Mouse (Mus musculus): ENCODE data around the gene Tsnax. TPM values are rescaled to one million over a fixed set of nuclear protein-coding genes. Genes with fewer than 3 reads are reported as not detected.

Tsnax gene
- polyA plus RNA-seq, 1 experiment from 2014 or later: 159 TPM

DNA sequence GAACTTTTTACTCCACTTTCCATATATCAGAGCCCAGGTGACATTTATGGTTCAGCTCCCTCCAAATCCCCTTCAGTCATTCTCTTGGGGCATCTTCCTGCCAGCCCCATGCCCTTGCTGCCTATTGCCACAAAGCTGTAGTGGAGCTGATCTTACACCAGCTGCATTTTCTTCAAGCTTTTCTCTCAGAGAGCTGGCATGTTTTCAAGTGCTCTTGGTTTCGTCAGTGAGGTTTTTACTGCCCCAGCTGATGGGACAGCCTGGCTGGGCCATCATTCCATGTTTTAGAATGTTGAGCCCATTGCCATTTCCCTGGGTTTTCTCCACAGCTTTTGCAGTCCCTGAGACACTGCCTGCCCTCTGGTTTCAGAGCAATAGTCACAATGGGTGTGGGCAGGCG, 17.0 kb upstream of the Tsnax start:
- Histone ChIP-seq H3K9me3 (no peaks in the 10 kb centered on the region), H3K27ac (replicated peaks) (no peak overlapping the region), H3K36me3 (no peaks in the 10 kb centered on the region), H3K27me3 (peaks cover 10% of the 10 kb centered on the region; the same call in 1 of the 2 replicates), H3K9ac (replicated peaks) (no peak overlapping the region), H3K4me1 (no peaks in the 10 kb centered on the region), H3K4me3 (no peak overlapping the region), H3K4me2 (replicated peaks) (no peak overlapping the region)
- ATAC-seq (replicated peaks): no peak
- WGBS: 72% methylated on average over 2 of the region's 2 CpGs

DNA sequence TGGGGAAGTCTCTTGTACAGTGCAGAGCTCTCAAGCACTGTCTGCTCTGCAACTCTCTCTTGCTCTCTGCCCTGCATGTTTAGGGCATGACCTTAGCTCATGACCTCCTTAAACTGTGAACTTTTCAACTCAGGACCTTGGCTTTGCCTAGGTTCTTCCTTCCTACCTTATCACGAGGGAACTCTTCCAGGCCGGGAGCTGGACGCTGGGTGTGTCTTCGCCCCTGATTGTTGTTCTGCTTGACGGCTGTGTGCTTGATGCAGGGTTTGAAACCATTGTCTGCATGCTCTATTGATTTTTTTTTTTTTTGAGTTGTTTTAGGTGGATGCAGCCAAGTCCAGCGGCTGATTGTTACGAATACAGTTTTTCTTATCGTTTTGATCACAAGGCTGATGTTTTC, 11.3 kb downstream of the Tsnax start:
- Histone ChIP-seq H3K27me3 (no peaks in the 10 kb centered on the region), H3K9me3 (no peaks in the 10 kb centered on the region), H3K36me3 (peaks cover 60% of the 10 kb centered on the region), H3K4me3 (no peak overlapping the region), H3K4me2 (replicated peaks) (no peak overlapping the region), H3K27ac (replicated peaks) (no peak overlapping the region), H3K9ac (replicated peaks) (no peak overlapping the region), H3K4me1 (no peaks in the 10 kb centered on the region)
- no peak for ATAC-seq (replicated peaks)
- 95% methylated on average over 8 of the region's 8 CpGs for WGBS

DNA sequence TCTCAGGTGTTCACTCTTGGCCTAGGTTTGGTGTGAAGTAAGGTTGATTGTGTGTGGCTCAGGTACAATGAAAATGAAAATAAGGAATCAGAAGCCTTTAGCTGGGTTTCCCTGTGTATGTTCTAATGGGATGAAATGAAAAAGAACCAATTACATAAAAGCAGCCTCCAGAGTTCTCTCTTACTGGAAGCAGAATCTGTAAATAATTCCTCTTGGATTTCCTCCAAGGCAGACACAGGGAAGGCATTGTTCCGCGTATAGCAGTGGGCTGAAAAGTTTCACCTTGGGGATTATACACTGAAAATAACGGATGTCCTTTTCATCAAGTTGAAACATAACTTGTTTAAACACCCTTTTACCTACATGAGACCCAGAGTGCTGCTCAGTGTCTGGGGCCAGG, 14.4 kb downstream of the Tsnax start:
- Histone ChIP-seq H3K9ac (replicated peaks) (no peak overlapping the region), H3K36me3 (peaks cover 84% of the 10 kb centered on the region), H3K4me3 (no peak overlapping the region), H3K27ac (replicated peaks) (no peak overlapping the region), H3K9me3 (no peaks in the 10 kb centered on the region), H3K27me3 (no peaks in the 10 kb centered on the region), H3K4me2 (replicated peaks) (no peak overlapping the region), H3K4me1 (no peaks in the 10 kb centered on the region)
- 43% methylated on average over 3 of the region's 3 CpGs for WGBS
- no peak for ATAC-seq (replicated peaks)

DNA sequence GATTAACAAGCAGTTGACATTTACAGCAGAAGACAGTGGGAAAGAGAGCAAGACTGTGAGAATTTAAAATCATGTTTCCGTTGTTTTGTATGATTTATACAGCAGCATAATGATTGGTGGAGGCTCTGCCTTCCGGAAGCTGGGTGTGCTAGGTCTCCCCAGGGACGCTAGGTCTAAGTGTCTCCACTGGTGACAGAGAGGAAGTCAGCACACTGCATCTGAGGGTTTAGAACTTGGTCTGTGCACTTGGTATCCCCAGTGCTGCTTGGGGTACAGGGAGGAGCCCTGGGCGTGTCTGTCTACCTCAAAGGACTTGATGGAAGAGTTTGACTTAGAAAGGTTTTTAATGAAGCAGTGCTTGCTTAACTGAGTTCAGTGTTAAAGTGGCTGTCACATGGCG, 16.0 kb downstream of the Tsnax start:
- no peak for ATAC-seq (replicated peaks)
- H3K4me1 ChIP-seq: no peaks in the 10 kb centered on the region
- 98% methylated on average over 5 of the region's 5 CpGs for WGBS
- H3K4me3 ChIP-seq: no peak overlapping the region
- no peak overlapping the region for H3K27ac ChIP-seq (replicated peaks)
- no peaks in the 10 kb centered on the region for H3K9me3 ChIP-seq
- H3K27me3 ChIP-seq: no peaks in the 10 kb centered on the region
- no peak overlapping the region for H3K9ac ChIP-seq (replicated peaks)
- H3K36me3 ChIP-seq: peaks cover 92% of the 10 kb centered on the region
- H3K4me2 ChIP-seq (replicated peaks): no peak overlapping the region

DNA sequence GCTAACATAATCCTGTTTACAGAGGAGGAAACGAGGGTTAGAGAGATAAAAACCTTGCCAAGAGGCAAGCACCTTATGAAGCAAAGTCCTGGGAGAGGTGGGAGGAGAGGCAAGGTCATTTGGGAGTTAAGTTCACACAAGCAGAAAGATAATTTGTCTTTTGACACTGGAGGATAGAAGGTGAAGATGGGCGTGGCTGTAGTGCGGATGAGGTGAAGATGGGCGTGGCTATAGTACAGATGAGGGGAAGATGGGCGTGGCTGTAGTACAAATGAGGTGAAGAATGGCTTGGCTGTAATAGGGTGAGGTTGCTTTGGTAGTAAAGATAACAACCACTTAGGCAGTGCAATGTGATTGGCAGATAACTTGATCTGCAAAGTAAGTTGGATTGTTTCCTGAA, 18.5 kb downstream of the Tsnax start:
- Histone ChIP-seq H3K9me3 (no peaks in the 10 kb centered on the region), H3K4me2 (replicated peaks) (no peak overlapping the region), H3K9ac (replicated peaks) (no peak overlapping the region), H3K27ac (replicated peaks) (no peak overlapping the region), H3K4me1 (peaks cover 3% of the 10 kb centered on the region; the same call in 1 of the 2 replicates), H3K27me3 (no peaks in the 10 kb centered on the region), H3K4me3 (no peak overlapping the region), H3K36me3 (peaks cover 73% of the 10 kb centered on the region)
- ATAC-seq (replicated peaks): no peak
- 85% methylated on average over 5 of the region's 5 CpGs for WGBS

DNA sequence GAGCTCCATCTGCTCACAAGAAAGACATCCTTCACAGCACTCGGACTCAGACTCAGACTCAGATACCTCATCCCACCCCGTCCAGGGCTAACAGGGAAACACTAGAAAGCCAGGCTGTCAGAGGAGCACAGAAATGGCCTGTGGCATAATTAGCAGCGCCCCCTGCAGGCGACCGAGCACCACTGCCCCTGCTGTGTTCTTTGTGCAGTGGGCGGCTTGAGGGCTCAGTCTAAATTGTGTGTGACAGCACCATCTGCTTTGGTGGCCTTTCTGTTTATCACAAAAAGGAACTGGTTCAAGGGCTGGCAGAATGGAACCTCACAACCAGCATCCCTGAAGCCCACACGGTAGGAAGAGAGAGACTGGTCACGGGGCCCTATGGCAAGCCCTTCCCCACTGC, 21.9 kb downstream of the Tsnax start:
- WGBS: 17% methylated on average over 8 of the region's 8 CpGs
- no peak overlapping the region for H3K4me3 ChIP-seq
- H3K4me1 ChIP-seq: peaks cover 3% of the 10 kb centered on the region; the same call in 1 of the 2 replicates
- H3K27ac ChIP-seq (replicated peaks): peak overlapping the region; percentile 32; the same call in 1 of the 2 replicates
- H3K9ac ChIP-seq (replicated peaks): no peak overlapping the region
- H3K9me3 ChIP-seq: no peaks in the 10 kb centered on the region
- H3K4me2 ChIP-seq (replicated peaks): no peak overlapping the region
- H3K27me3 ChIP-seq: no peaks in the 10 kb centered on the region
- peaks cover 56% of the 10 kb centered on the region for H3K36me3 ChIP-seq
- peak; percentile 67 for ATAC-seq (replicated peaks)

DNA sequence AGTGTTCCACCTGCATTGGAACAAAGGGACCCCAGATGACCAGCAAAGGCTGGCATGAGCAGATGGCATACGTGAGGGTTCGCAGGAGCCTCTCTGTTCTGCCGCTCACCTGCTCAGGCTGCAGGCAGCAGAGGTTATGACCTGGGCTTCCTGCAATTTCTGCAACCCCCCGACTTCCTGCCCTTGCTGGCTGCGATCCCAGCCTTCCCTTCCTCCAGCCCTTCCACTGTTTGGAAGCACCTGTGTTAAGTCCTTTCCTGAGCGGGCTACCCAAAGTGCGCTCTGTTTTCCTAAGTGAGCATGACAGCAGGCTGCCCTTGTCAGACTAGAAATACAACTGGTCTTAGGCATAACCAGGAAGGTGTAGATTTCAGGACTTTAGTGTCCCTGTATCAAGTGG, 24.3 kb downstream of the Tsnax start:
- no peak for ATAC-seq (replicated peaks)

DNA sequence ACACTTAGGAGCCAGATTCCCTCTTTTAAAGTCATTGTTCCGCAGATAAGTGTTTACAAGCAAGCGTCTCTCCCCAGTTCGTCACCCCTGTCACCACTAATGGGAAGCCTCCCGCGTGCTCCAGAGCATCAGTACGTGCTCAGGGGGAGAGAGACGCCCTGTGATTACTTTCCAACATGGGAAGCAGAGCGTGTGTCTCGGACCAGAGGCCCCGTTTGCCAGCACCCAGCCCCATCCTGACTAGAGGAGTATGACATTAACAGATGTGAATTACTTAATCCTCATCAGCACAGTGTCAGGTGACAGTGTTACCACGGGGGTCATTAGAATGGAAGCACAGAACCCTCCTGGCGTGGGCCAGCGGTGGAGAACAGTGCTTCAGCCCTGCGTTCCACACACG, 25.9 kb downstream of the Tsnax start:
- H3K4me2 ChIP-seq (replicated peaks): no peak overlapping the region
- peaks cover 3% of the 10 kb centered on the region; the same call in 1 of the 2 replicates for H3K4me1 ChIP-seq
- H3K36me3 ChIP-seq: peaks cover 30% of the 10 kb centered on the region
- H3K9me3 ChIP-seq: no peaks in the 10 kb centered on the region
- no peak overlapping the region for H3K9ac ChIP-seq (replicated peaks)
- no peak overlapping the region for H3K4me3 ChIP-seq
- 90% methylated on average over 15 of the region's 15 CpGs for WGBS
- H3K27ac ChIP-seq (replicated peaks): no peak overlapping the region
- no peaks in the 10 kb centered on the region for H3K27me3 ChIP-seq
- ATAC-seq (replicated peaks): no peak

More for the DNA sequence above, 24.3 kb downstream of the Tsnax start:
- no peaks in the 10 kb centered on the region for H3K9me3 ChIP-seq
- no peak overlapping the region for H3K4me3 ChIP-seq
- H3K9ac ChIP-seq (replicated peaks): no peak overlapping the region
- 97% methylated on average over 7 of the region's 7 CpGs for WGBS
- H3K36me3 ChIP-seq: peaks cover 41% of the 10 kb centered on the region
- H3K4me2 ChIP-seq (replicated peaks): no peak overlapping the region
- no peak overlapping the region for H3K27ac ChIP-seq (replicated peaks)
- no peaks in the 10 kb centered on the region for H3K27me3 ChIP-seq
- H3K4me1 ChIP-seq: peaks cover 3% of the 10 kb centered on the region; the same call in 1 of the 2 replicates

DNA sequence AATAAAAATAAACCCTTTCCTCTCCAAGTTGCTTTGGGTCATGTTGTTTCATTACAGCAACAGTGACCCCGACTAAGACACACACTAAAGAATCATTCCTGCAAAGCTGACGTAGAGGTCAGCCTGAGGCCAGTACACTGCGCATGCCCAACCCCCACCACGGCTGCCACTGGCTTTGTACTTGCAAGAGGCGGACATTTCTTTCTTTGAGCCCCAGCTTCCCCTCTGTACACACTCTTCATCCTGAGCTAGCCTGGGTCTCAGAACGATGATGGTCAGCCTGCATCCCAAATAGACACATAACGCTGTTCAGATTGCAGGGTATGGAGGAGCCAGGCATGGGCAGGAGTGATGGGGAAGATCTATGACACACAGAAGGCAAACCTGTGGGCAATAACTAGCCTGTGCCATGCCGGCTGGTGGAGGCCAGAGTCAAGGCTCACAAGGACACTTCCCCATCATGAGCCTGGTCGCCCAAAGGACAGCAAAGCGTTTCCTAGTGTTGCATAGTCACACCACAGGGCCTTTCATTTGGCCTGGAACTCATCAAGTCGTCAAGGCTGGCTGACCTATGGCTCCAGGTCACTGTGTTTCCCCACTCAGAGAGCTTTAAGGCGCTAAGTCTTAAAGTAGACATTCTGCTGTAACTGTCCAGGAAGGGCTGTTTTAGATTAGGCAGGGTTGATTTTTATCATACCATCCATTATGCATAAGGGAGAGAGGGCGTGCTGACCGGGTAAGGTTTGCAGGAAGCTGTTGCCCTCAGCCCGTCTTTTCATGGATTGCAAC, 28.0 kb downstream of the Tsnax start:
- 89% methylated on average over 15 of the region's 15 CpGs for WGBS
- no peak overlapping the region for H3K27ac ChIP-seq (replicated peaks)
- H3K9ac ChIP-seq (replicated peaks): no peak overlapping the region
- H3K4me3 ChIP-seq: no peak overlapping the region
- H3K4me2 ChIP-seq (replicated peaks): no peak overlapping the region
- peaks cover 25% of the 10 kb centered on the region for H3K36me3 ChIP-seq
- no peaks in the 10 kb centered on the region for H3K9me3 ChIP-seq
- H3K4me1 ChIP-seq: no peaks in the 10 kb centered on the region
- H3K27me3 ChIP-seq: no peaks in the 10 kb centered on the region
- ATAC-seq (replicated peaks): no peak

DNA sequence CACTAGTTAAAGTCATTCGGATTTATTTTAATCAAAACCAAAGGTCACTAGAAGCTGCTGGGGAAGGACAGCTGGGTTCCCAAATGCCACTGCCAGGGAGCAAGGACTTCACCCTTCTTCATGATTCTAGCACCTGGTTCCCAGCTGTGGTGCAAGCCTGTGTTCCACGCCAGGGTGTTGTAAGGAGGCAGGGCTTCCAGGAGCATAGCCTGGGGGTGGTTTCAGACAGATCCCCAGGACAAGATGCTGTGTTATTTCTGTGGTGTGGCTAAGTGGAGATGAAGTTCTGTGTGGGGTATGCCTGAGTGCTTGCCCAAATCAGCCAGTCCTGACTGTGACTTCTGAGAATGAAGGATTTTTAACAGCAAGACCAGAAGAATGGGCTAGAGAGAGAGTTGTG, 28.7 kb downstream of the Tsnax start:
- Histone ChIP-seq H3K36me3 (peaks cover 25% of the 10 kb centered on the region), H3K4me2 (replicated peaks) (no peak overlapping the region), H3K4me1 (no peaks in the 10 kb centered on the region), H3K9me3 (no peaks in the 10 kb centered on the region), H3K4me3 (no peak overlapping the region), H3K9ac (replicated peaks) (no peak overlapping the region), H3K27me3 (no peaks in the 10 kb centered on the region), H3K27ac (replicated peaks) (no peak overlapping the region)
- 76% methylated on average over 2 of the region's 2 CpGs for WGBS
- no peak for ATAC-seq (replicated peaks)

DNA sequence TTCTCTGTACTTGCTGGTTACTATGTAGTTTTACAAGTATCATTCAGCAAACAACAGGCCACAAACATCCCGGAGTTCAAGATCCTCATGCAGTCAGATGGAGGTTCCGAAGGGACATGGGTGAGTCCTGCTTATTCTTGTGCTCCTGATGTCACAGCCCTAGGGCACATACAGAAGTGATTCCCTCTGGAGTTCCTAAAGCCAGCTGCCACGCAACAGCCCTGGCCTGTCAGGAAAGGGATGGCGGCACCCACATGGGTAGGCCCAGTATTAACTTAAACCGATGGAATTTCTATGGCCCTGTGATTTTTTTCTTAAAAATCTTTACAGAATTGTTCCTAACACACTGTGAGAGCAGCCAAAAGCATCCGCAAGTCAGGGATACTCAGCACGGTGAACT, 30.6 kb downstream of the Tsnax start:
- no peaks in the 10 kb centered on the region for H3K9me3 ChIP-seq
- no peaks in the 10 kb centered on the region for H3K4me1 ChIP-seq
- H3K36me3 ChIP-seq: peaks cover 20% of the 10 kb centered on the region
- 84% methylated on average over 7 of the region's 7 CpGs for WGBS
- no peak for ATAC-seq (replicated peaks)
- H3K27ac ChIP-seq (replicated peaks): no peak overlapping the region
- H3K4me3 ChIP-seq: no peak overlapping the region
- no peak overlapping the region for H3K4me2 ChIP-seq (replicated peaks)
- no peak overlapping the region for H3K9ac ChIP-seq (replicated peaks)
- no peaks in the 10 kb centered on the region for H3K27me3 ChIP-seq

DNA sequence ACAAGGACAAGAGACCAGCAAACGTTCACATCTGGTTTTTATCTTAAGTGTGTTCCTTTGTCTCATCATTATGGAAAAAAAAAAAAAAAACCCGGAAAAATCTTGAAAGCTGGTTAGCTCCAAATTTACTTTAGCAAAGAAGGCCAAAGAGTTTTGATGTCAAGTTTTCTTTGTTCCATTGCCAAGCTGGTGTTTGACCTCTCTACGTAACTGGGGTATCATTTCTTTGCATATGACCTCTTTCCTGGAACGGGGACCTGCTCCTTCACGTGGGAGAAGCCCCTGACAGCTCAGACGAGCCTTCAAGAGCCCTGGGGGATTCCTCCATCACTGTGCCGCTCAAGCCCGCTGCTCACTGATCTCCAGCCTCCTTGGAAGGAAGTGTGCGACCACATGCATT, 31.1 kb downstream of the Tsnax start:
- no peaks in the 10 kb centered on the region for H3K4me1 ChIP-seq
- H3K4me3 ChIP-seq: no peak overlapping the region
- no peaks in the 10 kb centered on the region for H3K9me3 ChIP-seq
- no peaks in the 10 kb centered on the region for H3K27me3 ChIP-seq
- WGBS: 56% methylated on average over 9 of the region's 9 CpGs
- H3K36me3 ChIP-seq: peaks cover 15% of the 10 kb centered on the region
- no peak for ATAC-seq (replicated peaks)
- H3K9ac ChIP-seq (replicated peaks): no peak overlapping the region
- H3K4me2 ChIP-seq (replicated peaks): no peak overlapping the region
- H3K27ac ChIP-seq (replicated peaks): no peak overlapping the region

DNA sequence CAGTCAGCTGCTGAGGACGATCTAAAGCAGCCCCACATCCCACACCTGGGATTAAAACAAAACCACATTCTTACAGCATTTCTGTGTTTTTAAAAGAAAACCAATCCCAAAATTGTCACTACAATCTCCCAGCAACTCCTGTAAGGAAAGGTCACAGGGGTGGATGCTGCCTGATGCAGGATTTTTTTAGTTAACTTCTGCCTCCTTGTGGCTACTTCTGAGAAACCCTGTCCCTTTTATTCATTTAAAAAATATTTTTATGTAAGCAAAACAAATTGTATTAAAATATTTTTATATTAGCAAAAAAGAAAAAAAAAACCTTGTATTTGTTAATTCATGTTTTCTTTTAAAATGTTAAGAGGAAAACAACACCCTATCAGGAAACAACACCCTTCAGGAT, 33.0 kb downstream of the Tsnax start:
- no peak overlapping the region for H3K4me3 ChIP-seq
- no peak overlapping the region for H3K9ac ChIP-seq (replicated peaks)
- H3K36me3 ChIP-seq: 0 out of 2 replicates have a peak, but pooled peaks cover under 1% of the 10 kb centered on the region
- H3K4me2 ChIP-seq (replicated peaks): no peak overlapping the region
- H3K4me1 ChIP-seq: no peaks in the 10 kb centered on the region
- no peaks in the 10 kb centered on the region for H3K27me3 ChIP-seq
- 93% methylated on average over 1 of the region's 1 CpGs for WGBS
- H3K27ac ChIP-seq (replicated peaks): no peak overlapping the region
- ATAC-seq (replicated peaks): no peak
- no peaks in the 10 kb centered on the region for H3K9me3 ChIP-seq
